Mouse (Mus musculus) kidney, embryonic 16.5 days (tissue): ENCODE results near the gene Smpd4. TPM values are rescaled to one million over a fixed set of nuclear protein-coding genes. Genes with fewer than 3 reads are reported as not detected.

Experiments
- polyA plus RNA-seq: library from polyadenylated mRNA; unstranded; fragments of >200 nt; fragmentation: Nextera tagmentation; extraction: Ambion mirVana; gene quantifications from 2 replicates; pipeline ENCODE4 v1.2.1, GENCODE M21; 2015

Gene Smpd4
- polyA plus RNA-seq, 1 experiment from 2014 or later: 38.8 TPM

Other genes starting within 250 kb of the Smpd4 start
- gene Snap29, start 213.4 kb upstream of the Smpd4 start, polyA plus RNA-seq: 14.7 and 15.6 TPM in 2 replicates
- 39.1 and 39.2 TPM in 2 replicates for gene Pi4ka, start 213.0 kb upstream of the Smpd4 start, polyA plus RNA-seq
- gene Crkl, start 167.4 kb upstream of the Smpd4 start, polyA plus RNA-seq: 77.6 and 78.5 TPM in 2 replicates
- gene Aifm3, start 129.7 kb upstream of the Smpd4 start, polyA plus RNA-seq: 3.4 and 3.6 TPM in 2 replicates
- gene Lztr1, start 110.7 kb upstream of the Smpd4 start, polyA plus RNA-seq: 102 and 113 TPM in 2 replicates
- gene Thap7, start 88.2 kb upstream of the Smpd4 start, polyA plus RNA-seq: 61.1 and 61.5 TPM in 2 replicates
- 0.18 and 0.20 TPM in 2 replicates for gene Lrrc74b, start 58.1 kb upstream of the Smpd4 start, polyA plus RNA-seq
- gene P2rx6, start 57.5 kb upstream of the Smpd4 start, polyA plus RNA-seq: 1.2 TPM in 2 replicates
- gene Slc7a4, start 36.1 kb upstream of the Smpd4 start, polyA plus RNA-seq: 11.8 and 12.6 TPM in 2 replicates
- 6.0 and 7.7 TPM in 2 replicates for gene Ccdc74a, start 27.1 kb downstream of the Smpd4 start, polyA plus RNA-seq
- 44.1 and 56.1 TPM in 2 replicates for gene Med15, start 113.5 kb downstream of the Smpd4 start, polyA plus RNA-seq
- 69.8 and 72.0 TPM in 2 replicates for gene Klhl22, start 140.3 kb downstream of the Smpd4 start, polyA plus RNA-seq
- gene Scarf2, start 177.9 kb downstream of the Smpd4 start, polyA plus RNA-seq: 8.1 and 8.9 TPM in 2 replicates
- 0.09 TPM in 1 of 2 replicates, not detected in the other for gene B830017H08Rik, start 213.8 kb downstream of the Smpd4 start, polyA plus RNA-seq
- 35.7 and 48.6 TPM in 2 replicates for gene Car15, start 219.0 kb downstream of the Smpd4 start, polyA plus RNA-seq